Mouse (Mus musculus) kidney, embryonic 14.5 days (tissue): ENCODE measurements around the gene Polg2. TPM values are rescaled to one million over a fixed set of nuclear protein-coding genes. Genes with fewer than 3 reads are reported as not detected.
"Not testable (repeated sequence)": the region's sequence is repeated elsewhere in the genome, so short reads cannot be mapped to it uniquely, and the experiment has no call there.

Experiments used
- ATAC-seq: fragments of 200-750 bp; cut with Nextera tagmentation; 2 replicates; pipeline ENCODE4 v1.8.0; 2017; ENCODE audit warnings: moderate number of reproducible peaks, mild to moderate bottlenecking, moderate TSS enrichment, moderate library complexity; ENCODE audit not compliant: low FRiP score, low TSS enrichment
- H3K27ac ChIP-seq: fragments of 300-500 bp; sonication (generic); 2 replicates; pipeline ENCODE4 v1.5.1; 2014; ENCODE audit warnings: low read depth, mild to moderate bottlenecking, low read length, moderate library complexity, mixed read lengths
- H3K27me3 ChIP-seq: fragments of 300-500 bp; sonication (generic); 2 replicates; pipeline ENCODE4 v1.6.1; 2014; ENCODE audit warnings: mild to moderate bottlenecking, low read length; ENCODE audit not compliant: control insufficient read depth, insufficient read depth
- H3K36me3 ChIP-seq: fragments of 300-500 bp; sonication (generic); 2 replicates; pipeline ENCODE4 v1.6.1; 2014; ENCODE audit warnings: low read length, mixed read lengths; ENCODE audit not compliant: control insufficient read depth, insufficient read depth
- H3K4me1 ChIP-seq: fragments of 300-500 bp; sonication (generic); 2 replicates; pipeline ENCODE4 v1.6.1; 2014; ENCODE audit warnings: low read length, mixed read lengths; ENCODE audit not compliant: control insufficient read depth, insufficient read depth
- H3K4me2 ChIP-seq: fragments of 300-500 bp; sonication (generic); replicated peaks from 2 replicates; pipeline ENCODE4 v1.6.1; 2014; ENCODE audit warnings: low read depth, mild to moderate bottlenecking, low read length
- H3K4me3 ChIP-seq: fragments of 300-500 bp; sonication (generic); 2 replicates; pipeline ENCODE4 v1.5.1; 2014; ENCODE audit warnings: mild to moderate bottlenecking, low read length
- H3K9ac ChIP-seq: fragments of 300-500 bp; sonication (generic); 2 replicates; pipeline ENCODE4 v1.6.1; 2014; ENCODE audit warnings: low read depth, mild to moderate bottlenecking, low read length, moderate library complexity
- H3K9me3 ChIP-seq: fragments of 300-500 bp; sonication (generic); 2 replicates; pipeline ENCODE4 v1.6.1; 2016; ENCODE audit warnings: low read length; ENCODE audit not compliant: control insufficient read depth
- WGBS: fragments of 180-500 bp; shearing (Covaris S2); extraction: QIAGEN DNeasy Blood & Tissue Kit; methylation state at CpG from one replicate; pipeline ENCODE4 v1.1.7; 2014; 5-methylcytosine and 5-hydroxymethylcytosine counted together
- polyA plus RNA-seq: library from polyadenylated mRNA; unstranded; fragments of >200 nt; fragmentation: Nextera tagmentation; extraction: Ambion mirVana; gene quantifications from 2 replicates; pipeline ENCODE4 v1.2.1, GENCODE M21; 2014

Polg2 gene
- polyA plus RNA-seq, 1 experiment from 2014 or later = 12.6 TPM

DNA sequence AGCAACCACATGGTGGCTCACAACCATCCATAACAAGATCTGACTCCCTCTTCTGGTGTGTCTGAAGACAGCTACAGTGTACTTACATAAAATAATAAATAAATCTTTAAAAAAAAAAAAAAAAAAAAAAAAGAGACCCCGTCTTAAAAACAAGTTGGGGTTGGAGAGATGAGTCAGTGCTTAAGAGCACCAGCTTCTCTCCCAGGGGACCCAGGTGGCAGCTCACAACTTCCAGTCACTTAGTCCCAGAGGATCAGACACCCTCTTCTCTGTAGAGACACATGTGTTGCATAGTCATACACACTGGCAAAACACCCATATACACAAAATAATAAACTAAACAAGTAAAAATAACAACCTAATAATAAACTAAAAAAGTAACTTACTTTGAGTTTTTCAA is 28.1 kb upstream of the Polg2 start:
- H3K27ac ChIP-seq, H3K9me3 ChIP-seq, H3K4me1 ChIP-seq, H3K27me3 ChIP-seq, H3K4me3 ChIP-seq, H3K9ac ChIP-seq, H3K4me2 ChIP-seq, ATAC-seq: not testable (repeated sequence)
- H3K36me3 ChIP-seq = peaks cover 64% of the 10 kb centered on the region
- 82% methylated on average over 1 of the region's 1 CpGs for WGBS

DNA sequence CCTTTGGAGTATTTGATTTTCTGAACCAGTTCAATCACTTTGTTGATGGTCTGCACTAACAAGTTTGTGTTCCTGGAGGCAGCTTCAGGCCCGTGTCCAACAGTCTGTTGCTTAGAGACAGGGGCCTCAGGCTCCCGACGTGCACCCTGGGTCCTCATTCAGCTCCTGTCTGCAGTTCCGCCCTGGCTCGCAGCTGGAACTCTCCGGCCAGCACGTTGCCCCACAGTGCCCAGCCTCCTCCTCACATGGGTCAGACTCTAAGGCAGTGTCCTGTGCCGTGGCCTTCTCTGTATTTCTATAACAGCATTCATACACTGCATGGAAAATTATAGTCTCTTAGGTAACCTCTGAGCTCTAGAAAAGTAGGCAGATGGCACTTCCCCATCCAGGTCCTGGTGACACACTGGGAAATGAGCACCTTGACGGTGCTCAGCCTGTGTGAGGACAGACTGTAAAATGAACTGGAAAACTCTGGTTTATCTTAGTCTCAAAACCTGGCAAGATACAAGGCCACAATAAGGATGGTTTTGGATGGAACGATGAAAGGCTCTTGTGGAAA is 22.8 kb upstream of the Polg2 start:
- H3K4me1 ChIP-seq = no peaks in the 10 kb centered on the region
- no peak overlapping the region for H3K27ac ChIP-seq
- peaks cover 80% of the 10 kb centered on the region for H3K36me3 ChIP-seq
- no peaks in the 10 kb centered on the region for H3K27me3 ChIP-seq
- H3K4me2 ChIP-seq = no peak overlapping the region
- ATAC-seq = no peak
- no peak overlapping the region for H3K9ac ChIP-seq
- WGBS = 93% methylated on average over 10 of the region's 10 CpGs
- no peak overlapping the region for H3K4me3 ChIP-seq
- H3K9me3 ChIP-seq = peaks cover 5% of the 10 kb centered on the region; the same call in 1 of the 2 replicates

DNA sequence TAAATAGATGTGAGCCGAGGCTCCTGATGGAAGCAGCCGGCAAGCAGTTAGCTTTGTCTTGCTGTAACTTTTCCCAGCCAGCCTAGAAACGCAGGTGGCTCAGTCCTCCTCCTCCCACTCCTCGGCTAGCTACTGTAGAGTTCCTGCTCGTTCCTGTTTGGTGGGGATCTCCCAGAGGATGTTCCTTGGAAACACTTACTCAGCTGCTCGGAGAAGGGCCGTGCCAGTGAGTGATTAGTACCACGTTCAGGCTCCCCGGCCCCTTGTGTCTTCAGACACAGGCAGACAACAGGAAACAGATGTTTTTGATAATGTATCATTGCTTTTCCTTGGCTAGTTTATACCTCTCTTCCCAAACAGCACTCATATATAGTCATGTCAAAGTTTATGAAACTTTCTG is 16.3 kb upstream of the Polg2 start:
- Histone ChIP-seq H3K27ac (no peak overlapping the region), H3K4me2 (no peak overlapping the region), H3K4me3 (no peak overlapping the region), H3K36me3 (peaks cover 70% of the 10 kb centered on the region), H3K4me1 (peaks cover under 1% of the 10 kb centered on the region; the same call in 1 of the 2 replicates), H3K9ac (0 out of 2 replicates have a peak overlapping the region, but pooled peaks have one; percentile 1), H3K9me3 (peaks cover 5% of the 10 kb centered on the region; the same call in 1 of the 2 replicates), H3K27me3 (no peaks in the 10 kb centered on the region)
- WGBS = 67% methylated on average over 9 of the region's 9 CpGs
- ATAC-seq = 0 out of 2 replicates have a peak, but pooled peaks have one; percentile 35

DNA sequence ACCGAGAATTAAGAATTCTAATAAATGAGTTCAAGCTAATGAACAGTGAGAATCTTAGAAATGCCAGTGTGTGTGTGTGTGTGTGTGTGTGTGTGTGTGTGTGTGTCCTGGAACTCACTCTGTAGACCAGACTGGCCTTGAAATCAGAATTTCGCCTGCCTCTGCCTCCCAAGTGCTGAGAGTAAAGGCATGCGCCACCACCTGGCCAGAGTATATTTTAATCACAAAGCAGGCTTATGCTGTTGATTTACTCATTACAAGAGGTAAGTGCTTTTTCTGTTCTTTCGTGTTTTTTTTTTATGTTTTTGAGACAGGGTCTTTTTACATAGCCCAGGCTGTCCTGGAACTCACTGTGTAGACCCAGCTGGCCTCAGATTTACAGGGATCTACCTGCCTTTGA is 14.5 kb upstream of the Polg2 start:
- H3K9ac ChIP-seq = no peak overlapping the region
- H3K27me3 ChIP-seq = no peaks in the 10 kb centered on the region
- no peak overlapping the region for H3K4me2 ChIP-seq
- no peak overlapping the region for H3K4me3 ChIP-seq
- H3K36me3 ChIP-seq = peaks cover 52% of the 10 kb centered on the region
- H3K4me1 ChIP-seq = peaks cover 10% of the 10 kb centered on the region; the same call in 1 of the 2 replicates
- H3K9me3 ChIP-seq = peaks cover 5% of the 10 kb centered on the region; the same call in 1 of the 2 replicates
- H3K27ac ChIP-seq = no peak overlapping the region
- ATAC-seq = no peak
- 79% methylated on average over 4 of the region's 4 CpGs for WGBS

DNA sequence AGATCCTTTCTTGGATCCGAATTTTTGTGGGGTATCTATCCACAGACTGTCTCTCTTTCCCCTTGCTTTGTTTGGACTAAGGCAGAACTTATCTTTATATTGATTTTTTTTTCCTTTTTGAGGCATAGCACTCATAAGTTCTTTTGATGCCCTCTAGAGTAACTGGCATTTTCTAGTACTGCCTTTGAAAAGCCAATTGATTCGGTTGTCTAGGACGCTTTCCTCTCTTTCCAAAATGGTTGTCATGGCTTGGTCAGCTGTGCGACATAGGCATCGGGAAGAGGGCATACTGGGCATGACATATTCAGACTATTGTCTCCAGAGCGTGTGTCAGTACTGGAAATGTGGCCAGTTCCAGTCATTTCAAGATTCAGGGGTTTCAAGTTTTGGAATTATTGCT is 10.3 kb upstream of the Polg2 start:
- 0% methylated on average over 6 of the region's 6 CpGs for WGBS
- peak overlapping the region; percentile 67 for H3K4me2 ChIP-seq
- no peaks in the 10 kb centered on the region for H3K9me3 ChIP-seq
- peaks cover 19% of the 10 kb centered on the region; the same call in 1 of the 2 replicates for H3K4me1 ChIP-seq
- peak overlapping the region; percentile 100 for H3K9ac ChIP-seq
- H3K27me3 ChIP-seq = no peaks in the 10 kb centered on the region
- peak overlapping the region; percentile 78 for H3K4me3 ChIP-seq
- peaks cover 52% of the 10 kb centered on the region for H3K36me3 ChIP-seq
- H3K27ac ChIP-seq = peak overlapping the region; percentile 90
- ATAC-seq = no peak

DNA sequence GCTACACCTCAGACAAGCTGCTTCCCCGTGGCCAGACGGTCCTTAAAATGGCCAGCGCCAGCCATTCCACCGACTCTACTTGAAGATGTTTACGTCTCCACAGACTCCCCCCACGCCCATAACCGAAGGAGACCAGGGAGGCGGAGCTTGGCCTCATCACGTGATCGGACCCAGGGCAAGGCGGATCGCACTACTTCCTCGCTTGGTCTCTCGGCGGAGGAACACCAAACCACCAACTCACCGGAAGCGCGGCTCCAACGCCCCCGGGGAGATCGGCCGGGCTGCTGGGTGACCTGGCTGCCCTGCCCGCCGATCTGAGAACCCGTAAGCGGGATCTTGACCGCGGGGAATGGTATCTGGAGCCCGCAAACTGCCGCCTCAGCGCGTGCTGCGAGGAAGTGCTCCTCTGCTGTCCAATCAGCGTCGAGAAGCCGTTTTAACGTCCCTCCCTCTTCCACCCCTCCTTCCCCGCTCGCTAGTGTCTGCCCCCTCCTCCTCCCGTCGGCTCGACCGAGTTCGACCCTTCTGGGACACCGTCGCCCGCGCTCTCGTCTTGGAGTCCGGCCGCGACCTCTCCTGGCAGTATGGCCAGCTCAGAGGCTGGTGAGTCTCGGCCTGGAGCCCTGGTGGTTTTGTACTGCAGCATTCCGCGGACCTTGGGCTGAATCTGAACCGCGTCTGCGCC is 9.6 kb upstream of the Polg2 start, which contains the start of the genes Ddx5 and Cep95:
Gene Ddx5 (minus strand): TSS at position 411 of the 685 bp plus-strand sequence.
Gene Cep95 (plus strand): TSS at position 478 of the 685 bp plus-strand sequence.
- Histone ChIP-seq H3K27ac (peak within 1 kb of the TSS; percentile 90), H3K9me3 (no peaks in the 10 kb centered on the region), H3K9ac (peak within 1 kb of the TSS; percentile 100), H3K4me1 (peaks cover 19% of the 10 kb centered on the region; the same call in 1 of the 2 replicates), H3K27me3 (no peaks in the 10 kb centered on the region), H3K4me2 (peak within 1 kb of the TSS; percentile 67), H3K4me3 (peak within 1 kb of the TSS; percentile 78), H3K36me3 (peaks cover 52% of the 10 kb centered on the region)
- peak; percentile 91 for ATAC-seq
- WGBS = under 1% methylated on average over 58 of the region's 58 CpGs

DNA sequence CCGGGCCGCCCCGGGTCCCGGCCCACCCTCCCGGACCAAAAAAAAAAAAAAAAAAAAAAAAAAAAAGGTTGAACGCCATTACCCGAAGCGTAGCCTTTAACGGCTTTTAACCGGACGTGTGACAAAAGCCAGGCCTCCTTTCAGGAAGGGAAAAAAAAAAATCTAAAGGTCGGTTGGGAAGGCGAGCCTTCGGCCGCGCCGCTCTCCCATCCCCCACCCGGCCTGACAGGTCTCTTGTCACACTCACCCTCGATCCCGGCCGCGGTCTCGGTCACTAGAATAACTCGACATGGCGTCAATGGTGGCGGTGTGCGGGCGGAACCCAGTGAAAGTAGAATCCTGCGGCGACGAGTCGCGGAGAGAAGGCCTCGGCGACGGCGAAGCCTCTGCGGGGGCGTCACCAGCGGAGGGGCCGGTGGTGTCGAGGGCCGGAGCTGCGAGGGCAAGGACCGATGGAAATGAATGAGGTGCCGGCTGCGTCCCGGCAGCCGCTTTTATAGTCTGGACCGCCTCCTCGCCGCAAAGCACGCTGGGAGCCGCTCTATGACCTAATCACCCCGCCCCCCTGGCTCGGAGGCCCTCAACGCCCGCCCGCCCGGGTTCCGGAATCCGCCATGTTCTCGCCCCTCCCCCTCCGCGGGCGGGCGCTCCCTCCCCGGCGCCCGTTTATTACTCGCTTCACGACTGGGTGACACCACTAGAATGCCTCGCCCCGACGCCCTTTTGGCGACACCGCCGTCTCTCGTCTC is 8.9 kb upstream of the Polg2 start:
- Histone ChIP-seq H3K4me2 (peak overlapping the region; percentile 67), H3K4me3 (peak overlapping the region; percentile 78), H3K27me3 (no peaks in the 10 kb centered on the region), H3K4me1 (peaks cover 19% of the 10 kb centered on the region; the same call in 1 of the 2 replicates), H3K9ac (peak overlapping the region; percentile 100), H3K9me3 (no peaks in the 10 kb centered on the region), H3K27ac (peak overlapping the region; percentile 90), H3K36me3 (peaks cover 55% of the 10 kb centered on the region)
- ATAC-seq = peak; percentile 77
- WGBS = under 1% methylated on average over 70 of the region's 79 CpGs

DNA sequence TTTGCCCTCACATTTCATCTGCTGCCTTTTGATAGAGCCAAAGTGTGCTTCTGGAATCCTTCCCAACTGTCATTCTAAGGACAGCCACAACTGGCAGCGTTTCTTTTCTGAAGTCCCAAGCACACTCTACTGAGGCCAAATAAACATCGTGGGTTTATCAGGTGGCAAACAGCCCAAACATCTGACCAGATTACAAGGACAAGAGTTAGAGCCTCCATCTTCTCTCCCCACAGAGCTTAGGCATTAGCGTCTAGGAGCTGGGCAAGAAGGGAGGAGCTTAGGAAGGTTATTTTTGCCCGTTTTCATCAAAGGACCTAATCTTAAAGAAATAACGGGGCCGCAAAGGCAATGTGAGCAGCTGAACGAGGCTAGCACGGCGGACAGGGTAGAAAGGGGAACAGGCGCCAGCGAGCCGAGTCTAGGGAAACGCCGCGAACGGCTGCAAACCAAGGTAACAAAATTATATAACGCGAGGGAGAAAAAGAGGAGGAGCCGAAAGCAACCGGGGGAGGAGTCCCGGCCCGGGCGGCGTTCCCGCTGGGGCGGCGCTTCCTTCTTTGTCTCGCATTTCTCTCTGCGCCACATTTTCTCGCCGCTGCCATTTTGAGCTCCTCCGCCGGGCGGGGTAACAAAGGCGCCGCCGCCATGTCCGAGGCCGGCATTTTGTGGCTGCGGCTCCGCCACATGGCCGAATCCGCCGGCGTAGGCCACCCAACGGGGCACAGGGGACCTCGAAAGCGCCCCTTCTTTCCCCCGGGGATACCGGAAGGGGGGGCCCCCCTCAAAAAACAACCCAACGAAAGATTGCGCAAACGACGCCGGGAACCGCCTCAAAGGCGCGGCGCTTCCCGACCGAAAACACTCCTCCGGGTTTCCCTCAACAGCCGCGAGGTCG is 8.0 kb upstream of the Polg2 start:
- peak overlapping the region; percentile 77 for H3K4me2 ChIP-seq
- H3K36me3 ChIP-seq = peaks cover 55% of the 10 kb centered on the region
- H3K4me1 ChIP-seq = peaks cover 19% of the 10 kb centered on the region; the same call in 1 of the 2 replicates
- peak; percentile 9; the same call in 1 of the 2 replicates for ATAC-seq
- H3K4me3 ChIP-seq = peak overlapping the region; percentile 78
- WGBS = under 1% methylated on average over 64 of the region's 65 CpGs
- peak overlapping the region; percentile 90 for H3K27ac ChIP-seq
- no peaks in the 10 kb centered on the region for H3K9me3 ChIP-seq
- H3K27me3 ChIP-seq = no peaks in the 10 kb centered on the region
- peak overlapping the region; percentile 100 for H3K9ac ChIP-seq
